Mouse (Mus musculus): ENCODE data around the gene Ddn. TPM values are rescaled to one million over a fixed set of nuclear protein-coding genes. Genes with fewer than 3 reads are reported as not detected.

Gene Ddn
- polyA plus RNA-seq, 1 experiment from 2014 or later = not detected

GRCm38 (mm10) chr15:98792233-98793020, 16.9 kb downstream of the Ddn start:
- no peak for ATAC-seq (ENCODE audit: insufficient number of reproducible peaks, insufficient read depth, low FRiP score, low TSS enrichment, low read depth)
- H3K9ac ChIP-seq = peak overlapping the region; percentile 52; the same call in 1 of the 2 replicates
- WGBS = 2% methylated on average over 75 of the region's 75 CpGs

GRCm38 (mm10) chr15:98791771-98792170, 17.5 kb downstream of the Ddn start:
- Histone ChIP-seq H3K4me2 (peak overlapping the region; percentile 19; the same call in 1 of the 2 replicates), H3K9ac (no peak overlapping the region), H3K4me3 (peak overlapping the region; percentile 28; the same call in 1 of the 2 replicates), H3K4me1 (peaks cover 31% of the 10 kb centered on the region), H3K36me3 (no peaks in the 10 kb centered on the region), H3K27me3 (peaks cover 100% of the 10 kb centered on the region), H3K9me3 (no peaks in the 10 kb centered on the region), H3K27ac (no peak overlapping the region)
- ATAC-seq (ENCODE audit: insufficient number of reproducible peaks, insufficient read depth, low FRiP score, low TSS enrichment, low read depth) = no peak
- WGBS = under 1% methylated on average over 23 of the region's 23 CpGs

More at GRCm38 (mm10) chr15:98792233-98793020, 16.9 kb downstream of the Ddn start:
- Histone ChIP-seq H3K36me3 (no peaks in the 10 kb centered on the region), H3K27me3 (peaks cover 100% of the 10 kb centered on the region), H3K27ac (no peak overlapping the region), H3K4me1 (peaks cover 31% of the 10 kb centered on the region), H3K9me3 (no peaks in the 10 kb centered on the region), H3K4me2 (peak overlapping the region; percentile 56), H3K4me3 (peak overlapping the region; percentile 34)

DNA sequence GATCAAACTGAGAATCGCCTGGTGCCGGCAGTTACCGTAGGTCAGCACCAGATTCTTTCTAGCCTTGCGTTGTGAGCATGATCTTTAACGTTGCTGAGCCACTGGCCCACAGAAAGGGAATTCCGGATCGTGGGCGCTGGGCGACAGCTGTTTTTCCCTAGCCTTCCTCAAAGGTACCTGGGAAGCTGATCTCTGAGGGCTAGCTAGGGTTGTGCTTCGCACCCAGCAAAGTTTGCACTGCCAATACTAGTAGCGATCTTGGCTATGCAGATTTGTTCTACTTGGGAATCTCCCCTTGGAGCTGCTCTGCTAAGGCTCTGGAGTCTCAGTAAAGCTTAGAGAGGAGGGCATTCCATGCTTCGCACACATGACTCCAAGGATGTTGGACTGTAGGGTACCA, 18.1 kb downstream of the Ddn start:
- ATAC-seq (ENCODE audit: insufficient number of reproducible peaks, insufficient read depth, low FRiP score, low TSS enrichment, low read depth) = no peak
- H3K9me3 ChIP-seq = no peaks in the 10 kb centered on the region
- no peak overlapping the region for H3K27ac ChIP-seq
- H3K4me2 ChIP-seq = peak overlapping the region; percentile 42
- H3K36me3 ChIP-seq = no peaks in the 10 kb centered on the region
- peaks cover 100% of the 10 kb centered on the region for H3K27me3 ChIP-seq
- WGBS = 1% methylated on average over 12 of the region's 12 CpGs
- peak overlapping the region; percentile 28 for H3K4me3 ChIP-seq
- peaks cover 31% of the 10 kb centered on the region for H3K4me1 ChIP-seq
- H3K9ac ChIP-seq = no peak overlapping the region

DNA sequence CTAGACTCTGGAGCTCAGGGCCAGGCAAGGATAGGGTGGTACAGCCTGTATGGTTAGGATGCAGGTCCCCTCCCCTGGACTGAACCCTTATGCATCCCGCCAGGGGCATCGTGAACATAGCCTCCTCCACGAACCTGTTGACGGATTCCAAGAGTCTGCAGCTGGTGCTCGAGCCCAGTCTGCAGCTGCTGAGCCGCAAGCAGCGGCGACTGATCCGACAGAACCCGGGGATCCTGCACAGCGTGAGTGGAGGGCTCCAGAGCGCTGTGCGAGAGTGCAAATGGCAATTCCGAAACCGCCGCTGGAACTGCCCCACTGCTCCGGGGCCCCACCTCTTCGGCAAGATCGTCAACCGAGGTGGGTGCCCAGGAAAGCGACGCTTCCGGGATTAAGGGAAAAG, 18.5 kb downstream of the Ddn start:
- peak overlapping the region; percentile 28 for H3K4me3 ChIP-seq
- H3K9me3 ChIP-seq = peaks cover 2% of the 10 kb centered on the region; the same call in 1 of the 2 replicates
- peaks cover 31% of the 10 kb centered on the region for H3K4me1 ChIP-seq
- peak overlapping the region; percentile 42 for H3K4me2 ChIP-seq
- under 1% methylated on average over 23 of the region's 23 CpGs for WGBS
- no peak for ATAC-seq (ENCODE audit: insufficient number of reproducible peaks, insufficient read depth, low FRiP score, low TSS enrichment, low read depth)
- 0 out of 2 replicates have a peak overlapping the region, but pooled peaks have one; percentile 49 for H3K9ac ChIP-seq
- no peak overlapping the region for H3K27ac ChIP-seq
- peaks cover 97% of the 10 kb centered on the region for H3K27me3 ChIP-seq
- no peaks in the 10 kb centered on the region for H3K36me3 ChIP-seq

- WGBS = 1% methylated on average over 51 of the region's 51 CpGs
- ATAC-seq (ENCODE audit: insufficient number of reproducible peaks, insufficient read depth, low FRiP score, low TSS enrichment, low read depth) = no peak
- peaks cover 31% of the 10 kb centered on the region for H3K4me1 ChIP-seq
- no peaks in the 10 kb centered on the region for H3K36me3 ChIP-seq
- peak within 1 kb of the TSS; percentile 42 for H3K4me2 ChIP-seq
- H3K4me3 ChIP-seq = peak within 1 kb of the TSS; percentile 28
- H3K27ac ChIP-seq = no peak within 1 kb of the TSS
- peaks cover 94% of the 10 kb centered on the region for H3K27me3 ChIP-seq
- H3K9ac ChIP-seq = 0 out of 2 replicates have a peak within 1 kb of the TSS, but pooled peaks have one; percentile 49
- peaks cover 5% of the 10 kb centered on the region; the same call in 1 of the 2 replicates for H3K9me3 ChIP-seq
Measured at GRCm38 (mm10) chr15:98789661-98790535, 19.4 kb downstream of the Ddn start, which contains the start of gene Wnt1. Gene Wnt1, plus strand, starts transcription at chr15:98789857.

- Histone ChIP-seq H3K9me3 (peaks cover 5% of the 10 kb centered on the region; the same call in 1 of the 2 replicates), H3K27ac (no peak overlapping the region), H3K36me3 (no peaks in the 10 kb centered on the region), H3K4me1 (peaks cover 31% of the 10 kb centered on the region), H3K4me3 (peak overlapping the region; percentile 7), H3K9ac (no peak overlapping the region), H3K27me3 (peaks cover 86% of the 10 kb centered on the region), H3K4me2 (peak overlapping the region; percentile 25)
- ATAC-seq (ENCODE audit: insufficient number of reproducible peaks, insufficient read depth, low FRiP score, low TSS enrichment, low read depth) = no peak
- 12% methylated on average over 24 of the region's 24 CpGs for WGBS
Measured at GRCm38 (mm10) chr15:98788972-98789660, 20.2 kb downstream of the Ddn start.

- Histone ChIP-seq H3K36me3 (no peaks in the 10 kb centered on the region), H3K9ac (no peak overlapping the region), H3K4me3 (no peak overlapping the region), H3K4me1 (peaks cover 28% of the 10 kb centered on the region), H3K27ac (no peak overlapping the region), H3K4me2 (no peak overlapping the region), H3K27me3 (peaks cover 78% of the 10 kb centered on the region), H3K9me3 (peaks cover 5% of the 10 kb centered on the region; the same call in 1 of the 2 replicates)
- 41% methylated on average over 4 of the region's 4 CpGs for WGBS
- no peak for ATAC-seq (ENCODE audit: insufficient number of reproducible peaks, insufficient read depth, low FRiP score, low TSS enrichment, low read depth)
Measured at GRCm38 (mm10) chr15:98787930-98788329, 21.4 kb downstream of the Ddn start.

- 42% methylated on average over 7 of the region's 7 CpGs for WGBS
- H3K4me2 ChIP-seq = no peak overlapping the region
- no peak for ATAC-seq (ENCODE audit: insufficient number of reproducible peaks, insufficient read depth, low FRiP score, low TSS enrichment, low read depth)
- no peaks in the 10 kb centered on the region for H3K36me3 ChIP-seq
- no peak overlapping the region for H3K27ac ChIP-seq
- peaks cover 75% of the 10 kb centered on the region for H3K27me3 ChIP-seq
- no peak overlapping the region for H3K9ac ChIP-seq
- peaks cover 5% of the 10 kb centered on the region; the same call in 1 of the 2 replicates for H3K9me3 ChIP-seq
- H3K4me1 ChIP-seq = peaks cover 12% of the 10 kb centered on the region
- no peak overlapping the region for H3K4me3 ChIP-seq
Measured at GRCm38 (mm10) chr15:98785744-98786143, 23.5 kb downstream of the Ddn start.

DNA sequence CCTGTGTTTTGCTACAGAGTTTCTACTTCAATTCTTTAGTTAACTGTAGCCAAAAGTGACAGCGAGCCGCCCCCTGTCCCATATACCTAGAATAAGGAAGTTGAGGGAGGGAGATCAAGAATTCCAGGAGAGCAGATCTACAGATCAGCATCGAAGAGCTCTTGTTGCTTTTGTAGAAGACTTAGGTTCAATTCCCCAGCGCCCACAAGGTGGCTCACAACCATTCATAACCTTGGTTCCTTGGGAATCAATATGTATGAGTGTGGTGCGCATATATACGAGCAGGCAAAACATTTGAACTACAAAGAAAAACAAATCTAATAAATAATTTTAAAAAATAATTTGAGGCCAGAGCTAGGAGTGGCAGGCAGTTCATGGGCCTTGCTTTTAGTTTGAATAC, 28.1 kb downstream of the Ddn start:
- H3K4me3 ChIP-seq = no peak overlapping the region
- H3K9ac ChIP-seq = no peak overlapping the region
- H3K27ac ChIP-seq = no peak overlapping the region
- peaks cover 5% of the 10 kb centered on the region; the same call in 1 of the 2 replicates for H3K9me3 ChIP-seq
- H3K4me2 ChIP-seq = no peak overlapping the region
- ATAC-seq (ENCODE audit: insufficient number of reproducible peaks, insufficient read depth, low FRiP score, low TSS enrichment, low read depth) = no peak
- peaks cover 76% of the 10 kb centered on the region for H3K27me3 ChIP-seq
- H3K4me1 ChIP-seq = peaks cover 36% of the 10 kb centered on the region
- no peaks in the 10 kb centered on the region for H3K36me3 ChIP-seq
- WGBS = 31% methylated on average over 6 of the region's 6 CpGs

- no peak overlapping the region for H3K4me3 ChIP-seq
Measured at GRCm38 (mm10) chr15:98780573-98780972, 28.7 kb downstream of the Ddn start.

GRCm38 (mm10) chr15:98780075-98780474, 29.2 kb downstream of the Ddn start:
- WGBS = 6% methylated on average over 8 of the region's 8 CpGs
- ATAC-seq (ENCODE audit: insufficient number of reproducible peaks, insufficient read depth, low FRiP score, low TSS enrichment, low read depth) = no peak
- Histone ChIP-seq H3K4me1 (peaks cover 44% of the 10 kb centered on the region), H3K27me3 (peaks cover 80% of the 10 kb centered on the region), H3K36me3 (no peaks in the 10 kb centered on the region), H3K27ac (no peak overlapping the region), H3K4me3 (no peak overlapping the region), H3K9ac (no peak overlapping the region), H3K4me2 (no peak overlapping the region), H3K9me3 (no peaks in the 10 kb centered on the region)

More at GRCm38 (mm10) chr15:98780573-98780972, 28.7 kb downstream of the Ddn start:
- H3K36me3 ChIP-seq = no peaks in the 10 kb centered on the region
- WGBS = 3% methylated on average over 13 of the region's 13 CpGs
- peaks cover 78% of the 10 kb centered on the region for H3K27me3 ChIP-seq
- no peak overlapping the region for H3K27ac ChIP-seq
- no peak for ATAC-seq (ENCODE audit: insufficient number of reproducible peaks, insufficient read depth, low FRiP score, low TSS enrichment, low read depth)
- no peak overlapping the region for H3K4me2 ChIP-seq
- H3K9ac ChIP-seq = 0 out of 2 replicates have a peak overlapping the region, but pooled peaks have one; percentile 11
- H3K4me1 ChIP-seq = peaks cover 42% of the 10 kb centered on the region
- H3K9me3 ChIP-seq = peaks cover 1% of the 10 kb centered on the region; the same call in 1 of the 2 replicates

All from embryonic facial prominence, embryonic 13.5 days (tissue).